Mouse (Mus musculus) c-Kit-positive CD71-positive TER-119-negative erythroid progenitor cells, embryonic 14.5 days (primary cell): ENCODE data around the gene Vrk3.

ENCODE experiments used
- DNase-seq: peaks from one replicate; pipeline ENCODE4 v3.0.0-alpha.2; 2013; ENCODE audit warnings: low read depth

Gene Vrk3

DNA sequence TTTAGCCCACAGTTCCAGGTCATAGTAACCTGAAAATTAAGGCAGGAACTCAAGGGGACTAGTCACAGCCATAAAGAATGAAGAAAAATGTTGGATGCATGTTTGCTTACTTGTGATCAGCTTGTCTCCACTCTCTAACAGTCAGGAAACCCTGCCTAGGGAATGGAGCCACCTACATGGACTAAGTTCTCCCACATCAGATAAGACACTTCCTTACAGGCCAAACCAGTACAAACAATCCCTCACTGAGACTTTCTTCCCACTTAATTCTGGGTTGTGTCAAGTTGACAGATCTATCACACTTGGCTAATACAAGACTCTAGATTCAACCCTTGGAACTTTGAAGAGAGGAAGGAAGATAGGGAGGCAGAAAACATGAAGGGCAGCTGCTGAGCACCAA lies 12.2 kb downstream of the Vrk3 start:
- no peak for DNase-seq

DNA sequence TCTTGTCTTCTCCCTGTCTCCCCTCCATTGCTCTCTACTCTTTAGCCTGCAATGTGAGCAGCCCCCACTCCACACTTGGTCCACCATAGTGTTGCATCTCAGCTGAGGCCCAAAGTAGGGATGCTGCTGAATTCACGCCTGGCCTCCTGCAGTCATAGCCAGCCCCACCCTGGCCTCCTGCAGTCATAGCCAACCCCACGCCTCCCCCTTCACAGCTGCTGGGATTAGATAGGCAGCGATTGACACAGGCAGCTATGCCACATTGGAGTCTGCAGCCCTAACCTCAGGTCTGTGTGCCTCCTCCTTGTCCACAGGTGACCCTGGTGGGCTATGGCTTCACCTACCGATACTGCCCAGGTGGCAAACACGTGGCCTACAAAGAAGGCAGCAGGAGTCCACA lies 19.9 kb downstream of the Vrk3 start:
- no peak for DNase-seq

DNA sequence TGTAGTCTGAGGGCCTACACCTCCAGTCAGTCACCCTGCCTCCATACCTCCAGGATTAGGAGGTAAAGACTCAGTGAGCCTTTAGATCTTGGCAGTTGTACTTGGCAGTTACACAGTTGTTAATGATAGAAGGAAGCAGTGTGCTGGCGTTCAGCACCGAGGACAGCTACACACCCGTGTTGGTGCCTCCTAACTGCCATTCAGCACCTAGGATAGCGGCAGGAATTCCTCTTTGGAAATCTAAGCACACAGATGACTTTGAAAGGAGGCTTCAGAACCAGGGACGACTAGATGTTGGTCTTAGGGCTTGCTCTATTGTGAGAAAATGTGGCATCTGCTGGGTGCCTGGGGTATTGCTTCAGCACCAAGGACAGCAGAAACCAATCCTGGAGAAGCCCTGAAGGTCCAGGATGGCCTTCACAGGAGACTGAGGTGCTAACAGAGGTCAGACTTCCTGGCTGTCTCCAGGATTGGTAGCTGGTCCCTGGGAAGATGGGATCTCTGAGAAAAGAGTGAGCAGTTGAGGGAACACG lies 21.9 kb downstream of the Vrk3 start:
- peak; percentile 71 for DNase-seq

DNA sequence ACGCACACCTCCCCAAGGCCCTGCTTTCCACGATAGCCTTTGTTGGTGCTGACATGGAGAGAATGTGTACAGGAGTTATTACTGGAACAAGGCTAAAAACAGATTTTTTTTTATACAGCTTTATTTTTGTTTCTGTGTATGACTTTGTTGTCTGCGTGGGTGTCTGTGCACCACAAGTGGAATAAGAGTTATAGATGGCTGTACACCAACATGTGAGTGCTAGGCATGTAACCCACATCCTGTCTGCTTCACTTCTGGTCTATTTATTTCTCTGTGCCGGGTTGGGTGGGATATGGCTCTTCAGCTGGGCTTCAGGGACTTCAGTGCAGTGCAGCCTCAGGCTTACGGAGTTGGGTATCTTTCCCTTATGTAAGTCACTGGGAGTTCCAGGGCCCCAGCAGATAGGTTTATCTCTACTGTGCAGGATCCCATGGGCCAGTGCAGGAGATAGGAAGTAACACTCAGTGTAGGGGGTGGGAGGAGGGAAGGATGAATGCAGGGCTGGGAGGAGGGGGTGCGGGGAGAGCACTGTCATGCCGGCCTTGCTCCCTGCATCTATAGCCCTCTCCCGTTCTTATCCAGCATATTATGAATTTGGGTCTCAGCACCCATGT lies 24.5 kb downstream of the Vrk3 start:
- peak; percentile 55 for DNase-seq

DNA sequence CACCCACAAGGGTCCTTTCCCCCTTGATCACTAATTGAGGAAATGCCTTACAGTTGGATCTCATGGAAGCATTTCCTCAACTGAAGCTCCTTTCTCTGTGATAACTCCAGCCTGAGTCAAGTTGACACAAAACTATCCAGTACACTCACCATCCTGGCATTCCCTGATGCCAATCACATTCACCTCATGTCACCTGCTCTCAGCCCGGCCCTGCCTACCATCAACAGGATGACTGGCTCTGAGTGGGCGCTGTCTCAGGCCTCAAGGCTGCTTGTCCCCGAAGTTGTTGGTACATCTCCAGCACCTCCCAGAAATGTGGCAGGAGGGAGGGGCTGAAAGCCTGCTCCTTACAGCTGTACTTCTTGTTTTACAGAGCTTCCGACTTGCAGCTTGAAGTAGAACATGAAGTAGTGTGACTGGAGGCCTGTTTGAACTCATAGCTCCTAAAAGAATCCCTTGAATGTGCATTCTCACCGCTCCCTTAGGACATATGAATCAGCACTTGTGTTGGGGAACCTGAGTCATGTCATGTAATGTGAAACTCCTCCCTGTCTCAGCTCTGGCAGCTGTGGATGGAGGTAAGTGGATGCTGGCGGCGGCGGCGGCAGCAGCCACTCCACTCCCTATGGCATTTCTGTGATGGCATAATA lies 28.8 kb downstream of the Vrk3 start:
- no peak for DNase-seq

DNA sequence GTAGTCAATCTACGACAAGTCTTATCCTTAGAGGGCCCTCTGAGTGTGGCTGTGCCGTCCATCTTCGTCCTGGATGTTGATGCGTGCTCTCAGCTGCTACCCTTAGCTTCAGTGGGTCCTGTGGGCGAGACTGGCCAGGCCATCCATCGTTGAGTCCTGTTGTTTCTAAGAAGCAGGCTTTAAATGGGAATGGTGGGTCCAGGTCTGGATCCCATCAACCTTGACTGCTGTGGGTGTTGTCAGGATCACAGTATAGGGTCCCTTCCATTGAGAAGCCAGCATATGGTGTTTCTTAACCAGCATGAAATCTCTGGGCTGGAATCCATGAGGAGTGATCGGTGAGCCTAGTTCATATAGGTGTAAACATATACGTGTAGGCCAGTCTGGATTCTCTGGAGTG lies 31.9 kb downstream of the Vrk3 start:
- DNase-seq, result no peak

DNA sequence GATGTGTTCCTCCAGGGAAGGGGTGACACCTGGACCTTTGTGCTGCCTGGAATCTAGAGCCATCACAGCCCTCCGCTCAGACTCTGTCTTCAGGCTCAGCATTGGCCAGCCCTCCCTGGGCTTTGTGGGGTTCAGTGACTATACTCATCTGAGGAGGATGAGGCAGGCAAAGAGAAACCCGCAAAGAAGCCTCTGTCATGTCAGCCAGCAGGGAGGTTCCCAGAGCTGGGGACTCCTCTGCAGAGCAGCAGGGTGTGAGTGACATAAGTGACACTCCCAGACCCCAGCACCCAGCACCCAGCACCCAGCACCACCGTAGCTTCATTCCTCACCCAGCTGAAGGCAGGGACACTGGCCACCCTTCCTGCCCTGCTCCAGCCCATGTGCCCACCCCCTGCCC lies 41.3 kb downstream of the Vrk3 start:
- no peak for DNase-seq

DNA sequence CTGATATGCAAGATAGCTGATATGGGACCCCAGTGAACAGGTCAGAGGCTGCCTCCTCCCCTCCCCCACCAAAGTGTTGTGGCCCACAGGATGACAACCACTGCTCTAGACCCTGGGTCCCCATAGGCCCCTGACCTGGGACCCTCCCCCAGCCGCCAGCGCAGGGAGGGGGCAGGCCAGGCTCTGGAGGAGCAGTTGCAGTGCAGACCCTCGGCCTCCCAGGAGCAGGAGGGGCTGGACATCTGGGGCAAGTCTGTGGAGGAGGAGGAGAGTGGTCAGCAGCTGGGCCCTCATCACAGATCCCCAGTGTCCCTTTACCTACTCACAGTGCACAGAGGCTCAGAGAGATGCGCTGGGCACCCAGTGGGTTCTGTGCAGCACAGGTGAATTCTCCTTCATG lies 41.9 kb downstream of the Vrk3 start:
- DNase-seq, result no peak

DNA sequence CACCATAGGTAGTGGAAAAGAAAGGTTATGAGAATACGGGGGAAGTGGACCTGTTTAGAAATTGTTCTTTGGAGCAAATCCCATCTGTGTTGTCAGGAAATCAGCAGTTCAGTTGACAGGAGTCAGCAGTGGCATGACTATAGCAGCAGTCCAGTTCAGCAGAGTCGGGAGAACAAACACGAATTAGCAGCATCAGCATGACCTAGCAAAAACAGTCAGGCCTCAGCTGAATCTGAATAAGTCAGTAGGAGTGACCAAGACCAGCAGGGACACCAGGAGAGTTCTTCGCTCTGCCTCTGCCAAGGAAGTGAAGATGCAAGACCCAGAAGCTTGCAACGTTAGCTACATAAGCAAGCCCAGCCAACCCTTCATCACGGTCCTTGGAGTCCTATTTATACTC lies 44.6 kb downstream of the Vrk3 start:
- DNase-seq, result no peak

DNA sequence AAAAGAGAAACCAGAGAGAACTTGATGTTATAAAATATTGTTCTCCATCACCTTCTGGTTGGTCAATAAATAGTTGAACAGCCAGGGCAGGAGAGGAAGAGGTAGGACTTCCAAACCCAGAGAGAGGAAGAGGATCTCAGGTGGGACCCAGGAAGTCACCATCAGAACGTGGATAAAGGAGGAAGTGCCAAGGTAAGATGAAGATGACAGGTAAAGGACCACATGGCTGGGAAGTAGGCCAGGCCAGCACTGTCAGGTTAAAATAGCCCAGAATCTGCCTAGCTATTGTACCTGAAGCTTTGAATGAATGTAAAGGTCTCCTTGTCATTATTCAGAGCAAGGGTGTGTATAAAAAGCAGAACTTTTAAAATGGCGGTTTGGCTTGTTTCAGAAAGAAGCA lies 60.7 kb downstream of the Vrk3 start:
- no peak for DNase-seq

DNA sequence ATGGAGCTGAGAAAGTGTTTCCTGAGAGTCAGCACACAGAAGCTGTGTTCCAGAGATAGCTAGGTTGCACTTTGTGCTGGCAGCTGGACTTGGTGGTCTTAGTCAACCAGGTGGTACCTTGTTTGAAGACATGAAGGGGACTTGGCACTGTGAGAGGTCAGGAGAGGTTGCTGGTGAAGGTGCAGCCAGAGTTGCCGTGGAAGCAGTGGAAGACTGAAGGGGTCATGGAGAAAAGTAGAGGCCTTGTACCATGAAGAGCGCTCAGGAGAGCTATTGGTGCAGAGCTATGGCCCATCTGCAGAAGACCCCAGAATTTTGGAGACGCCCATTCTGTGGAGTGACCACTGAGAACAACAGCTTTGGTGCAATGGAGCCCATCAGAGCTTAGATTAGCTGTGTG lies 61.3 kb downstream of the Vrk3 start:
- DNase-seq, result no peak

DNA sequence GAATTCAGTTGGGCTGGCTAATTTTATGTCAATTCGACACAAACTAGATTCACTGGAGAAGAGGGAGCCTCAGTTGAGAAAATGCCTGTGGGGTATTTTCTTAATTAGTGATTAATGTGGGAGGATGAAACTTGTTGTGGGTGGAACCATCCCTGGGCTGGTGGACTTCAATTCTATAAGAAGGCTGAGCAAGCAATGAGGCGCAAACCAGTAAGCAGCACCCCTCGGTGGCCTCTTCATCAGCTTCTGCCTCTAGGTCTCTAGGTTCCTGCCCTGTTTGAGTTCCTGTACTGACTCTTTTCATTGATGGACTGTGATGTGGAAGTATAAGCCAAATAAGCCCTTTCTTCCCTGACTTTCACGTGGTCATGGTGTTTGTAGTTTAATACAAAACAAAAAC lies 62.2 kb downstream of the Vrk3 start:
- no peak for DNase-seq

DNA sequence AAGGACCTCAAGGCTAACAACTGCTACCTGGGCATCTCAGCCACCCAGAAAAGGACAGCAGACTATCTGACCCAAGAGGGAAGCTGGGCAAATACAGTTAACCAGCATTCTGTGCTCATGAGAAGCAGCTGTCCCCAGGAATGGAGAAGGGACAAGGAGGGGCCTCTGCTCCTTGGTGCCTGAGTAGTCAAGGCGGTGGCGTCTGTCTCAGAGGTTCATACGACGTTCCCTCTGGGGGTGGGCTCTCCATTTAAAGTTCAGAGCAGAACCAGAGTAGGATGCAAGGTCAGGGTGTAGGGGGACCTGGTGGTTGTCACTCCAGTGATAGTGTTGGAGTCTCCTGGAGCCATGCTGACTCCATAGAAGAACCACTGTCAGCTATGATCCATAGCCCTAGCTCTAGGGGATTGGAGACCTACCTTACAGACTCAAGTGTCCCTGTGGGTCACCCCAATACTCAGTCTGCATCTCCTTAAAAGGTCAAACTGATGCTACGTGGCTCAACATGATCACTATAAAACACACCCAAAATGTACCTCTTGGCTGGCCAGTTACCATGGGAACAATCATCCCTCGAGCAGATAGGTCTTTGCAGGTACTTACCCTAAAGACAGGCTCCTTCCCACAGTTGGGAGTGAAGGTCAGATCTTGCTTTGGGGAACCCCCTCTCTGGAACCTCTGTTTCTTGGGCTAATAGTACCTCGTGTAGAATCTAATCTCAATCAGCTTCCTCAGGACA lies 62.8 kb downstream of the Vrk3 start:
- DNase-seq, result no peak

DNA sequence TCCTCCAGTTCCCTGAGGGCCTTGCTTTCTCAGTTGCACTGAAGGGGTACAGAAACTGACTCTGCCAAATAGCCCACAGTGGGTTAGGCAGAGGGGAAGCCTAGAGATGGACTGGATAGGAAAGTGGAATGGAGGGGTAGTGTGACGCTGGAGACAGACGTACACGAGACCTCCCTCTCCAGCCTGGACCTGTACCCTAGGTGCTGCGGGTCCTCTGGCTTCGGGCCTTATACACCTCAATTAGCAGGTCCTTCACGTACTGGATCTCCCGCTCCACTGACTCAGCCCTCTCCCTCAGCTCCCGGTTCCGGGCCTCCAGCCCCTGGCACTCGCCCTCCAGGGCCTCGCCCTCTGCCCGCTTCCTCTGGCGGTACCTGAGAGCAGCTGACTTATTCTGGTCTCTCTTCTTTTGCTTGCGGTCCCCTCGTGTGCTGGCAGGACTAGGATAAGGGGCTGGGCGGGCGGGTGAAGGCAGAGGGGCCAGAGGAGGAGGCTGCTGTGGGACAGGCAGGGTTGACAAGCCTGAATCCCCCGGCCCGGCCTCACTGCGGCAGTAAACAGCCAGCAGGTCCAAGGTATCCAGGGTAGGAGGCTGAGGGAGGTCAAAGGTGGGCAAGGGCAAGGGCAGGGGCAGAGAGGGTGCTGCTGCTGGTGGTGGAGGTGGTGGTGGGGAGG lies 64.6 kb downstream of the Vrk3 start:
- no peak for DNase-seq

DNA sequence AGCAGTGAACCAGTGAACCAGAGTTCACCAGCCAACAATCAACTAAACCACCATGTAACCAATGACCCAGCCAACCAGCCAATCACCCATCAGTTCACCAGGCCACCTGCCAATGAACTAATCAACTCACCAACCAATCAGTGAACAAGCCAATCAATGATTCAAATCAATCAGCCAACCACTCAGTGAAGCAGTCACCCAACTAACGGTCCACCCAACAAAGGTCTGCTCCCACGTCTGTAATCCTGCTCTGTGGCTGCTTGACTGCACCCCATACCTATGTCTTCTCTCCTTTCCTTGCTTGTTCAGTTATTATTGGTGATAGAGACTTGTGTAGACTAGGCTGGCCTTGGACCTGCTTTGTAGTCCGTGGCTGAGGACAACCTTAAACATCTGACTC lies 65.8 kb downstream of the Vrk3 start:
- no peak for DNase-seq

DNA sequence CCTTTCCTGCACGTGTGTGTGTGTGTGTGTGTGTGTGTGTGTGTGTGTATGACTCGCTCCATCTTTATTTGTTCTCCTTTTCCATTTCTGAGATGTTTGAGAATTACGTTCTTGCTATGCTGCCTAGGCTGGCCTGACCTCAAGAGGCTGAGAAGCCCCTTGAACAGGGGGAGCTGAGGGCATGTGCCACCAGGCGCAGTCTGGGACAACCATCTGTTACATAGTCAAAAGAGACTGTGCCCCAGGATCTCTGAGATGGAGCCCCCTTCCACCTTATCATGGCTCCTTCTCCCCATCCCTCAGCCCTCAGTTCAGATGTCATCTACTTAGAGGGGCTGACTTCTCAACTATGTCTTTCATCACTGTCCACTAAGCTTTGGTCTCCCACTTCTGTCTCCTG lies 66.2 kb downstream of the Vrk3 start:
- no peak for DNase-seq

DNA sequence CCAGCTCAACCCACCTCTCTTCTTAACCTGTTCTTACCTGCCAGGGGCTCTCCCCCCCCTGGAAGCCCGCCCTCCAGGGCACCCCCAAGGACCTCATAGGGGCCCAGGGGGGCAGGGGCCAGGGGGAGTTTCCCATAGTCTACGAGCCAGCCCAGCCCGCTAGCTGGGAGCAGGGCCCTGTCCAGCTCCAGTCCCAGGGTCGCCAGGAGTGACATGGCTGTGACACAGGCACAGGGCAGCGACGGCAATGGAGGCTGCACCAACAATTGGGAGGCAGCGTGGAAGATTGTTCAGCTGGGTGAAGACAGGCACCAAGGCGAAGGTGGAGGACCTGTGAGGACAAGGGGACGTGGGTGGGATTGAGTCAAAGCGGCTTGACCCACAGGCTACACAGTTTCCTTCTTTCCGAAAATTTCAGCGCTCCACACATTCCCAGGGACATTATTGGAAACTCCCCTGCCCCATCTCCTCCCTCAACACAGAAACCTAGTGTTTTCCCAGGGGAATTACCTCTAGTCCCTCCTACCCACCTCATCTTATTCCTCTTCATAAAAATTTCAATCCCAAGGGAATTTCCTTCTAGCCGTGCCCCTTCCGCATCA lies 66.8 kb downstream of the Vrk3 start:
- DNase-seq, result no peak

DNA sequence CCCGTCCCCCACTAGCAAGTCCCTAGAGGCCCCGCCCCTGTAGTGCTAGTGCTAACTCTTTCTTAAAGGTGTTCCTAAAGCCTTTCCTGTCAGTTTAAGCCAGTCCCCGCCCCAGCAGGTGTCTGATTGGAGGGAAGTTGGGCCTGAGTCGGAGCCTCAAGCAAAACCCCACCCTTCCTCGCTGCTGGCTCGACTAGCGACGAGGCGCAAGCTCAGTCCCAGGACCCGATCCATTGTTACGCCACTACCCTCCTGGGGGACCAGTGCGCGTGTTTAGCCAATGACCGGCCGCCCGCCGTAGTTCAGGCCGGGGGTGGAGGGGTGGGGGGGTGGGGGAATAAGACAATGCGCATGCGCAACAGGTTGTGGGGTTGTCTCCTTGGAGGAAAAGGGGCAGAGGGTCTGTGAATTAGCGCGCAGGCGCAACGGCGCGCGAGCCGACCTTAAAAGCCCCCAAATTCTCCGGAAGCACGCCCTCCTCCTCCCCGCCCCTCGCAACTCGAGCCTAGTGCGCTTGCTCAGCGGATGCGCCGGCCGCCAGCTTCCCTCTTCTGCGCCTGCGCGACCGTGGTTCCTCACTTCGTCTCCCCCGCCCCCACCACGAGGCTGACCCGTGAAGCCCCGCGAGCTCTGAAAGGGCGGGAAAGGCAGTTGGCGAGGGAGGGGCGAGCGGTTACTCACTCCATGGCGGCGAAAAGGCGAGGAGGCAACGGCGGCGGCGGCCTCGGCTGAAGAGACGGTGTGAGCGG lies 67.7 kb downstream of the Vrk3 start, which contains the start of the genes Nup62 and Il4i1:
Nup62 (plus strand) TSS at position 368 of the 749 bp plus-strand sequence.
Il4i1 (plus strand) TSS at position 667 of the 749 bp plus-strand sequence.
- peak; percentile 99 for DNase-seq

DNA sequence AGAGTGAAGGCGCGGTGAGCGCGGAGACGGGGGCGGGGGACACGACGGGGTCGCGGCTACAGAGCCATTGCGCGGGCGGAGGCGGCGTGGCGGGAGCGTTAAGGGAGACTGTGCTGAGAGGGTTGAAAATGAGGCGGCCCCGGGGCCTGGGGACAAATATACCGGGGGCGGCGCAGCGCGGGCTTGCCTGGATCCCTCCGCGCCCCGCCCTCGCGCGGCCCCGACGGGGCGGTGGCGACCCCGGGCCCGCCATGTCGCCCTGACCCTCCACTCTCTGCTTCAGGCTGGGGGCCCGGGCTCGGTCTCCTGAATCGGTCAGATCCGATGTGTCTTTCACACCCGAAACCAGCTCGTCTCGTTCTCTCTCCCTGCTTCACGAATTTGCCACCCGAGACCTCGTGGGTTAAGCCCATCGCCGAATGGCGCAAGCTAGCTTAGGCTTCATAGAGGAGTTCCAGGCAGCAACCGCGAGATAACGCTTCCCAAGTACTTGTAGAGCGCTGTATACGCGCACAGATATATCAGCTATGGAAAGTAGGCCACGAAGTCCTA lies 68.3 kb downstream of the Vrk3 start, which contains the start of gene Atf5:
Atf5 (minus strand) TSS at position 189 of the 552 bp plus-strand sequence.
- peak; percentile 56 for DNase-seq

DNA sequence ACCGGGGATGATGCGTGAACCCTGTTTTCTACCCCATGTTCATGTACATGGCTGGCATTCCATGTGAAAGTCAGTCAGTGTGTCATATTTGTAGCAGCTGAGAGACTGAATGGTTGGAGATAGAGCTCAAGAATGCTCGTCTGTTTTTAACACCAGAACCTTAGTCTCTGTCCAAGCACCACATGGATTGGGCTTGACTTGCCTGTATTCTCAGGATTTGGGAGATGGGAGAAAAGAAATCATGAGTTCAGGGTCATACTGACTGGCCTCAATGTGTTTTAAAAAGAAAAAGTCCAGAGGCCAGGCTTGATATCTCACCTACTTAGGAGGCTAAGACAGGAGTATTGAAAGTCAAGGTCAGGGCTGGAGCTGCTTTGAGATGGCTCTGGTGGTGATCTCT lies 69.2 kb downstream of the Vrk3 start:
- DNase-seq, result no peak

DNA sequence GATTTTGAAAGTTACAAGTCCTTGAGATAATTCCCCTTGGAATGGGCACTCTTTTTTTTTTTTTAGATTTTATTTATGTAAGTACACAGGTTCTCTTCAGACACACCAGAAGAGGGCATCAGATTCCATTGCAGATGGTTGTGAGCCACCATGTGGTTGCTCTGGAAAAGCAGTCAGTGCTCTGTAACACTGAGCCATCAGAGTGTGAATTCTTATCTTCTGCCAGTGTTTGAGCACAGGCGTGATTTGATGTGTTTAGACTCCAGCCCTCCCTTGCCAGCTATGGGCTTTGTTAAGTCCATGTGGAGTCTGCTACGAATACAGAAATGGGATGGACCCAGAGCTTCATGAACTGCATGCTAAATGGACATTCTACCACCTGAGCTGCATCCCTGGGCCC lies 70.0 kb downstream of the Vrk3 start:
- DNase-seq, result no peak
